In genomic region chr4:104026834-104027233, GRCm38 (mm10) we compare ENCODE assay signal across 13 mouse cellular contexts.
"Had no signal": no experiment of that assay in that cellular context is flagged by ENCODE, and none has a peak within 500 bp of the region (broad histone marks: within the 10 kb centered on the region; RNA-seq: fewer than 3 reads in every experiment).

No protein-coding gene starts in this region.

- H3K9ac ChIP-seq: limb, embryonic 15.5 days; liver, embryonic 12.5 days; lung, embryonic 14.5 days; neural tube, embryonic 12.5 days had no signal

- H3K4me1 ChIP-seq: limb, embryonic 15.5 days; liver, embryonic 12.5 days; neural tube, embryonic 12.5 days had no signal

- H3K36me3 ChIP-seq: limb, embryonic 15.5 days; liver, embryonic 12.5 days; neural tube, embryonic 12.5 days had no signal

- ATAC-seq: liver, embryonic 12.5 days had no signal

- H3K9me3 ChIP-seq: limb, embryonic 15.5 days; liver, embryonic 12.5 days; neural tube, embryonic 12.5 days had no signal

- H3K4me3 ChIP-seq: limb, embryonic 15.5 days; liver, embryonic 12.5 days; neural tube, embryonic 12.5 days had no signal

- H3K27me3 ChIP-seq: limb, embryonic 15.5 days; liver, embryonic 12.5 days; neural tube, embryonic 12.5 days had no signal

- H3K4me2 ChIP-seq: limb, embryonic 15.5 days; liver, embryonic 12.5 days; lung, embryonic 14.5 days; neural tube, embryonic 12.5 days had no signal

- DNase-seq: kidney, adult 8-10 months; kidney, postnatal 36 days; layer of hippocampus, adult 9-11 months; layer of hippocampus, postnatal 36 days; lung, embryonic 14.5 days; lung, postnatal 10 days; lung, postnatal 4 days; thymus, adult 18-20 months; thymus, postnatal 14 days had no signal

- H3K27ac ChIP-seq: kidney, postnatal 0 days; limb, embryonic 15.5 days; liver, embryonic 12.5 days; neural tube, embryonic 12.5 days had no signal
